Mouse (Mus musculus): ENCODE data around the gene Rfx2. TPM values are rescaled to one million over a fixed set of nuclear protein-coding genes. Genes with fewer than 3 reads are reported as not detected.

Gene Rfx2
- polyA plus RNA-seq, 1 experiment from 2014 or later, result 6.8 TPM

DNA sequence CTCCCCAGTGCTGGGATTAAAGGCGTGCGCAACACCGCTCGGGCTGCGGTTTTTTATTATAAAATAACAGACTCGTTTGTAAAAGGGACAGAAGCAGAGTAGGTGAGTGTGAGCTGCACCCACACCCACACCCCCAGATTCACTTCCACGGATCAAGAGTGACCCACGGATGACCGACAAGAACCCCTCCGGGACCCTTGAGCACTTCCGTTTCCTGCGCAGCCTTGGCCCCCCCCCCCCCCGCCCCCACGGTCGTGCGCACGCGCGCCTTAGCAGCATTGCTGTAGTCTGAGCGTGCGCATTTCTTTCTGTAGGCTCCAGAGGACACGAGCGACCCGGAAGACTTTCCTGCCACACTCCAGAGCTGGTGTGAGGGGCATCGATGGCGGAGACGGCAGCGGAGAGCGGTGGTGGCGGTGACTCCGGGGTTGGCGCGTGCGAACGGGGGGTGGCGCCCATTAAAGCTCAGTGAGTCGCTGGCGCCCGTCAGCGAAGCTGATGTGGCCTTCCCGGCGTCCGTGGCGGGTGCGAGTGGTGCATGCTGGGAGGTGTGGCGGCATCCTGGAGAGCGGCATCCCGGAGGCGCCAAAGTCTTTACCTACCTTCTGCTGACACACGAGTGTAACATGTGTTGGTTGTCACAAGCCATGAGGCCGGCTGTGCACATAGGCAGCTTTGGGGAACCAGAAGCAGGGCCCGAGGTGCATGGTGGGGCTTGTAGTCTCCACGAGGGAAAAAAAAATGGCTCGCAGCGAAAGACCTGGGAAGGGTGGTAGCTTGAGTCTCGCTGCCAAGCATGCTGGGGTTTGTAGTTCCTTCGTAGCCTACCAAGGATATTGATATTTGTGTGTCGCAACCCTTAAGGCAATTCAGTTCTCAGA, 66.1 kb downstream of the Rfx2 start, which contains the start of gene Dus3l:
TSS of gene Dus3l (plus strand) at position 284 of the 881 bp plus-strand sequence.
- Histone ChIP-seq H3K27me3 (ENCODE audit: control insufficient read depth, insufficient read depth, low read length) (no peaks in the 10 kb centered on the region), H3K4me2 (ENCODE audit: low read depth, low read length) (peak within 1 kb of the TSS; percentile 80), H3K9ac (ENCODE audit: low read length) (peak within 1 kb of the TSS; percentile 95), H3K4me1 (ENCODE audit: control insufficient read depth, insufficient read depth, low read length) (peaks cover 24% of the 10 kb centered on the region), H3K9me3 (replicated peaks; ENCODE audit: control insufficient read depth, low read length) (no peaks in the 10 kb centered on the region), H3K36me3 (ENCODE audit: control insufficient read depth, insufficient read depth) (peaks cover 27% of the 10 kb centered on the region), H3K4me3 (ENCODE audit: low read length) (peak within 1 kb of the TSS; percentile 91), H3K27ac (ENCODE audit: low read length) (peak within 1 kb of the TSS; percentile 99)
- under 1% methylated on average over 57 of the region's 58 CpGs for WGBS
- ATAC-seq (replicated peaks; ENCODE audit: extremely low read depth, insufficient read depth, low FRiP score), result peak; percentile 80

DNA sequence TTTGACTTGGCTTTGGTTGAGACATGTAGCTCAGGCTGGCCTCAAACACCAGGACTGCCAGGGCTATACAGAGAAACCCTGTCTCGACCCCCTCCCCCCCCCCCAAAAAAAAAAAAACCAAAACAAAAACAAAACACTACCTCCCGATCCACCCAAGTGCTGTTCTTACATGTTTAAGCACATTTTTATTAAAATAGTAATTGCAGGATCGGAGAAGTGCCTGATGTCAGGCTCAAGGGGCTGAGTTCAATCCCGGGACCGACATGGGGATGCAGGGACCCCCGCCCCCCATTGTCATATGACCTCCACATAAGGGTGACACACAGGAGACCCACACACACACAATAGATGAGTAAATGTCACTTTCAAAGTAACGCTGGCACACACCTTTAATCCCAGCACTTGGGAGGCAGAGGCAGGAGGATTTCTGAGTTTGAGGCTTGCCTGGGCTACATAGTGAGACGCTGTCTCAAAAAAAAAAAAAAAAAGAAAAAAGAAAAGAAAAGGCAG, 67.0 kb downstream of the Rfx2 start:
- peak overlapping the region; percentile 99 for H3K27ac ChIP-seq (ENCODE audit: low read length)
- H3K4me3 ChIP-seq (ENCODE audit: low read length), result peak overlapping the region; percentile 91
- no peak for ATAC-seq (replicated peaks; ENCODE audit: extremely low read depth, insufficient read depth, low FRiP score)

DNA sequence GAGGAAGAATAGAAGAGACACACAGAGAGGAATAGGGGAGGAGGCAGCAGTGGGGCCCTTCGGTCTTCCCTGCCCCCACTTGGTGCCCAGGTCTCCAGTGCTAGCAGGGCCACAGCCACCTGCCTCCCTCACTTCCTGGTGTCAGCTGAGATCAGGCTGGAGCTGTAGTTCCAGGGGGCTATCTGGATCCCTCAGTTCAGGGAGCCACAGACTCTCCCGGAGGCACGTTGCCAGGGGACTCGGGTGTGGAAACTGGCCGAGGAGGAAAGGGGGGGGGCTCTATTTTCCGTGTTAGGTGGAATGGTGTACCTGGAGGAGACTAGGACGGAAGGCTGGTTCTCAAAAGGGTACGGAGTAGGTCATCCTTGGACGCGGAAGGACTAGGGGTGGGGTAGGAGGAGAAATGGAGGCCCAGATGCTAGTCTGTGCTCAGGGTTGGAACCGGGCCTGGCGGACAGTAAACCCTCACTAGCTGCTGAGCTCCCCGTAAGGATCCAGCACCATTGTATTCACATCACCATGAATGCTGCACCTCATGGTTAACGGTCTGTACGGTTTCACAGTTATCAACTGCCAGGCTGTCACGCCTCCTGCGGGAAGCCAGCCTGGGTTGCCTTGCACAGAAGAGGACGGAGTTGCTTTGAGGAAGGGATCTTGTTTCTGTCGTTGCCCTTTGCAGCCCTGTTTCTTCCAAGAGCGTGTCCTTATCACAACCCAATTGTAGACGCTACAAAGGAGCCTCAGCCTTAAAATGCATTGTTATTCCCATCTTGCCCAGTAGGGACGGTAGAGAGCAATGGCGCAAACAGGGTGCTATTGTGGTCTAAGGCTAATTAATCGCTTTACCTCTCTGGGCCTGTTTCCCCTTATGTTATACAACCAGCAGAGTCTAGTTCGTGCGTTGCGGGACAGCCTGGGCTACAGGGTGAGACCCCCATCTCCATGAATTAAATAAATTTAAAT, 67.8 kb downstream of the Rfx2 start:
- Histone ChIP-seq H3K27ac (ENCODE audit: low read length) (peak overlapping the region; percentile 89), H3K27me3 (ENCODE audit: control insufficient read depth, insufficient read depth, low read length) (no peaks in the 10 kb centered on the region; the same call in 1 of the 2 replicates), H3K9me3 (replicated peaks; ENCODE audit: control insufficient read depth, low read length) (0 out of 2 replicates have a peak, but pooled peaks cover 5% of the 10 kb centered on the region), H3K9ac (ENCODE audit: low read length) (peak overlapping the region; percentile 72), H3K4me1 (ENCODE audit: control insufficient read depth, insufficient read depth, low read length) (peaks cover 25% of the 10 kb centered on the region), H3K4me3 (ENCODE audit: low read length) (no peak overlapping the region), H3K36me3 (ENCODE audit: control insufficient read depth, insufficient read depth) (peaks cover 13% of the 10 kb centered on the region), H3K4me2 (ENCODE audit: low read depth, low read length) (peak overlapping the region; percentile 78)
- 39% methylated on average over 27 of the region's 27 CpGs for WGBS
- no peak for ATAC-seq (replicated peaks; ENCODE audit: extremely low read depth, insufficient read depth, low FRiP score)

More for the DNA sequence above, 67.0 kb downstream of the Rfx2 start:
- Histone ChIP-seq H3K36me3 (ENCODE audit: control insufficient read depth, insufficient read depth) (peaks cover 21% of the 10 kb centered on the region), H3K9ac (ENCODE audit: low read length) (peak overlapping the region; percentile 75), H3K4me2 (ENCODE audit: low read depth, low read length) (peak overlapping the region; percentile 80), H3K4me1 (ENCODE audit: control insufficient read depth, insufficient read depth, low read length) (peaks cover 24% of the 10 kb centered on the region), H3K27me3 (ENCODE audit: control insufficient read depth, insufficient read depth, low read length) (no peaks in the 10 kb centered on the region), H3K9me3 (replicated peaks; ENCODE audit: control insufficient read depth, low read length) (0 out of 2 replicates have a peak, but pooled peaks cover 2% of the 10 kb centered on the region)
- WGBS, result 68% methylated on average over 8 of the region's 8 CpGs

DNA sequence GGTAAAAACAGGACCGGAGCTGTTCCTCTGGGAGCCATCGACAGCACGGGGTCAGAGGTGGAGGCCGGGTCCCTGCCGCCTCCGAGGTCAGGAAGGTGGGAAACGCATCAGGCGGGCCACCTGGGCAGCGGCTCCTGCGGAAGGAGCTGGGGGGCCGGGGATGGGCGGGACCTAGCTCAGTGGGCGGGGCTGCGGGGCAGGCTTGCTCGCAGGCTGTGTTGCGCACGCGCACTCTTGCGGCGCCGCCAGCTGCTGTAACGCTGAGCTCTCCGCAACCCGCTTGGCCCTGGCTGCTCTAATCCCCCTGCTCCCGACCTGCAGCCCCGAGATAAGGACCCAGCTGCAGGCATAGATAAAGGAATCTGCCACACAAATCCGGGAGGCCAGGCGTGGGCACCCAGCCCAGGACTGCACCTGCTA, 68.8 kb downstream of the Rfx2 start:
- peak overlapping the region; percentile 72 for H3K9ac ChIP-seq (ENCODE audit: low read length)
- peaks cover 4% of the 10 kb centered on the region for H3K36me3 ChIP-seq (ENCODE audit: control insufficient read depth, insufficient read depth)
- ATAC-seq (replicated peaks; ENCODE audit: extremely low read depth, insufficient read depth, low FRiP score), result peak; percentile 37
- H3K4me2 ChIP-seq (ENCODE audit: low read depth, low read length), result peak overlapping the region; percentile 78
- H3K9me3 ChIP-seq (replicated peaks; ENCODE audit: control insufficient read depth, low read length), result 0 out of 2 replicates have a peak, but pooled peaks cover 5% of the 10 kb centered on the region
- H3K4me1 ChIP-seq (ENCODE audit: control insufficient read depth, insufficient read depth, low read length), result peaks cover 31% of the 10 kb centered on the region
- peak overlapping the region; percentile 55 for H3K4me3 ChIP-seq (ENCODE audit: low read length)
- peaks cover under 1% of the 10 kb centered on the region for H3K27me3 ChIP-seq (ENCODE audit: control insufficient read depth, insufficient read depth, low read length)
- WGBS, result under 1% methylated on average over 27 of the region's 28 CpGs
- peak overlapping the region; percentile 89 for H3K27ac ChIP-seq (ENCODE audit: low read length)

DNA sequence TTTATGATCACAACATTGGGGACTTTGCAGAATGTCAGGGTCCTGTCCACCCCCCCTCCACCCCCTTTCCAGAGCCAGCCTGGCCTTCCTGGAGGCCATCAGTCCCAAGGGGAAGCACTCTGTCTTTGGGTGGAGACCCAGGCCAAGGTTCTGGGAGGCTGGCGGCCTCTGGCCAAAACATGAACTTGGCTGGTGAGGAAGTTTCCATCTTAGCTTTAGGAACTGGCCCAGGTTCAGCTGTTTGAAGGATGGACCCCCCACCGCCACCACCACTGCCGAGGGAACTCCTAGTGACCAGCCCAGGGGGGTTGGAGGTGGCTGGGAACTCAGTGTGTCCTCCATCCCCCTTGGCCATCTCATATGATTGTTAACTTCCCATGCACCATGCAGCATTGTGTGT, 69.7 kb downstream of the Rfx2 start:
- no peak overlapping the region; the same call in 1 of the 2 replicates for H3K27ac ChIP-seq (ENCODE audit: low read length)
- peaks cover 9% of the 10 kb centered on the region for H3K27me3 ChIP-seq (ENCODE audit: control insufficient read depth, insufficient read depth, low read length)
- no peak overlapping the region for H3K4me2 ChIP-seq (ENCODE audit: low read depth, low read length)
- H3K4me3 ChIP-seq (ENCODE audit: low read length), result no peak overlapping the region
- no peak for ATAC-seq (replicated peaks; ENCODE audit: extremely low read depth, insufficient read depth, low FRiP score)
- no peak overlapping the region for H3K9ac ChIP-seq (ENCODE audit: low read length)
- H3K4me1 ChIP-seq (ENCODE audit: control insufficient read depth, insufficient read depth, low read length), result peaks cover 34% of the 10 kb centered on the region
- WGBS, result 63% methylated on average over 3 of the region's 3 CpGs
- 0 out of 2 replicates have a peak, but pooled peaks cover 5% of the 10 kb centered on the region for H3K9me3 ChIP-seq (replicated peaks; ENCODE audit: control insufficient read depth, low read length)
- no peaks in the 10 kb centered on the region for H3K36me3 ChIP-seq (ENCODE audit: control insufficient read depth, insufficient read depth)

DNA sequence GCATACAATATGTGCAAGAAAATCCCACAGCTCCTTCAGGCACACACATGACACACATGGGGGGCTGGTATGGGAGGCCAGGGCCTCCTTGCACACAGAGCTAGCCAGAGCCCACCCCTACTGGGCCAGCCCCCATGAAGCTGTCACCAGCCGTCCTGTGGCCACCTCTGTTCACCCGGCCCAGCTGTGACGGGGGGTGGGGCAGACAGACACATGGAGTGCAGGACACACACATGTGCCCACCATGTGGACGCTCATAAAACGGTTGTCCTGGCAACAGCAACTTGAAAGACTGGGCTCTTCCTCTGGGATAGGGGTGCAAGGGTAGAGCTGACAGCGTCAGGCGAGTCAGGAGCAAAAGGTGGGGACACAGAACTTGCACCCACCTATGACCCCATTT, 71.6 kb downstream of the Rfx2 start:
- no peak overlapping the region for H3K9ac ChIP-seq (ENCODE audit: low read length)
- H3K27ac ChIP-seq (ENCODE audit: low read length), result no peak overlapping the region
- ATAC-seq (replicated peaks; ENCODE audit: extremely low read depth, insufficient read depth, low FRiP score), result no peak
- 0 out of 2 replicates have a peak, but pooled peaks cover 5% of the 10 kb centered on the region for H3K9me3 ChIP-seq (replicated peaks; ENCODE audit: control insufficient read depth, low read length)
- peaks cover 29% of the 10 kb centered on the region for H3K4me1 ChIP-seq (ENCODE audit: control insufficient read depth, insufficient read depth, low read length)
- H3K4me2 ChIP-seq (ENCODE audit: low read depth, low read length), result no peak overlapping the region
- no peaks in the 10 kb centered on the region for H3K36me3 ChIP-seq (ENCODE audit: control insufficient read depth, insufficient read depth)
- no peak overlapping the region for H3K4me3 ChIP-seq (ENCODE audit: low read length)
- H3K27me3 ChIP-seq (ENCODE audit: control insufficient read depth, insufficient read depth, low read length), result peaks cover 27% of the 10 kb centered on the region
- WGBS, result 64% methylated on average over 7 of the region's 7 CpGs

DNA sequence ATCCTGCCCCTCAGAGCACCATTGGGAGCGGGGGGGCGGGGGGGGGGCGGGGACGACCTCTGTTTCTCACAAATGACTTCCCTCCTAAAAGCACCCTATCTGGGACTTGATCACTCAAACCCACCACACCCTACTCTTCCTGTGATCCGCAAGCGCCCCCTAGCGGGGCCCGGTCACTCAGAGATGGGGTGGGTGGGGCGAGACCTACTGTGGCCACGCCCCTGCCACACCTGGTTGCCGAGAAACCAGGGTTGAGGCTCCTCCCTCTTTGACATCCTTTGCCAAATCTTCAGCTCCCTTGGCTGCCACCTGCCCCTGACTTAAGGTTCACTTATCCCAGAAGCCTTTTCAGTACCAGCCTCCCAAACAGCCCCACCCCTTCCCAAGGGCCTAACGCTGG, 72.7 kb downstream of the Rfx2 start:
- Histone ChIP-seq H3K27ac (ENCODE audit: low read length) (no peak overlapping the region), H3K27me3 (ENCODE audit: control insufficient read depth, insufficient read depth, low read length) (peaks cover 38% of the 10 kb centered on the region), H3K4me1 (ENCODE audit: control insufficient read depth, insufficient read depth, low read length) (peaks cover 27% of the 10 kb centered on the region), H3K36me3 (ENCODE audit: control insufficient read depth, insufficient read depth) (no peaks in the 10 kb centered on the region), H3K4me3 (ENCODE audit: low read length) (0 out of 2 replicates have a peak overlapping the region, but pooled peaks have one; percentile 2), H3K9ac (ENCODE audit: low read length) (no peak overlapping the region), H3K4me2 (ENCODE audit: low read depth, low read length) (peak overlapping the region; percentile 98; the same call in 1 of the 2 replicates), H3K9me3 (replicated peaks; ENCODE audit: control insufficient read depth, low read length) (0 out of 2 replicates have a peak, but pooled peaks cover 5% of the 10 kb centered on the region)
- 5% methylated on average over 12 of the region's 12 CpGs for WGBS
- no peak for ATAC-seq (replicated peaks; ENCODE audit: extremely low read depth, insufficient read depth, low FRiP score)

DNA sequence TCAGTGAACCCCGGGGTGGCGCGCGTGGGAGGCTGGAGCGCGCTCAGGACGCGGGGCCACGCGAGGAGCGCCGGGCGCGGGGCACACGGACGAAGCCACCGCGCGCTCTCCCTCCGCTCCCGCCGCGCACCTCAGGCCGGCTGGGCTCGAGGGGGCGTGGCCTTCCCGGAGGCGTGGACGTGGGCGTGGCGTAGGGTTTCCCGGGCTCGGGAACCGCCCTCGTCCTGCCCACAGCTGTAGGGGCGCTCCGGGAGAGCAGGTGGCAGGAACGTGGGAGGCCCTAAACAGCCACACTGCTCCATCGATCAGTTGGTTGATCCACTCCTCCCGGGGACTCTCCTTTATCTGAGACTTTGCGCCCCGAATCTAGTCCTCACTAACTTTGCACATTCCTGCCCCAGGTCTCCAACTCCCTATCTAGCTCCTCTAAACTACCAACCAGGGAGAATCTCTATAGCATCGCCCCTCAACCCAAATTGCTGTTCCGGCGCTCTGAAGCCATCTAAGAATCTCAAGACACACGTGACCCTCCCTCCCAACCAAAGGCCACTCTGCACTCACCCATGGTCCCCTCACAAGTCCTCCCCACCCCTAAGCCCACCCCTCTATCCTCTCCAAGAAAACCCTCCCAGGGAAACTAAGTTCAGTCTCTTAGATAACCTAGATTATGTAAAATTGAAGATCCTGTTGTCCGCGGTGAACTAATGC, 73.2 kb downstream of the Rfx2 start, which contains the start of gene Nrtn:
TSS of gene Nrtn (minus strand) at position 115 of the 708 bp plus-strand sequence.
- Histone ChIP-seq H3K27ac (ENCODE audit: low read length) (peak within 1 kb of the TSS; percentile 37; the same call in 1 of the 2 replicates), H3K4me2 (ENCODE audit: low read depth, low read length) (peak within 1 kb of the TSS; percentile 98), H3K4me1 (ENCODE audit: control insufficient read depth, insufficient read depth, low read length) (peaks cover 21% of the 10 kb centered on the region), H3K4me3 (ENCODE audit: low read length) (peak within 1 kb of the TSS; percentile 67), H3K27me3 (ENCODE audit: control insufficient read depth, insufficient read depth, low read length) (peaks cover 42% of the 10 kb centered on the region), H3K9me3 (replicated peaks; ENCODE audit: control insufficient read depth, low read length) (0 out of 2 replicates have a peak, but pooled peaks cover 5% of the 10 kb centered on the region), H3K36me3 (ENCODE audit: control insufficient read depth, insufficient read depth) (no peaks in the 10 kb centered on the region), H3K9ac (ENCODE audit: low read length) (peak within 1 kb of the TSS; percentile 86)
- WGBS, result under 1% methylated on average over 48 of the region's 48 CpGs
- ATAC-seq (replicated peaks; ENCODE audit: extremely low read depth, insufficient read depth, low FRiP score), result peak; percentile 73
